ENCODE assay signal across 10 mouse cellular contexts in the genomic region with DNA sequence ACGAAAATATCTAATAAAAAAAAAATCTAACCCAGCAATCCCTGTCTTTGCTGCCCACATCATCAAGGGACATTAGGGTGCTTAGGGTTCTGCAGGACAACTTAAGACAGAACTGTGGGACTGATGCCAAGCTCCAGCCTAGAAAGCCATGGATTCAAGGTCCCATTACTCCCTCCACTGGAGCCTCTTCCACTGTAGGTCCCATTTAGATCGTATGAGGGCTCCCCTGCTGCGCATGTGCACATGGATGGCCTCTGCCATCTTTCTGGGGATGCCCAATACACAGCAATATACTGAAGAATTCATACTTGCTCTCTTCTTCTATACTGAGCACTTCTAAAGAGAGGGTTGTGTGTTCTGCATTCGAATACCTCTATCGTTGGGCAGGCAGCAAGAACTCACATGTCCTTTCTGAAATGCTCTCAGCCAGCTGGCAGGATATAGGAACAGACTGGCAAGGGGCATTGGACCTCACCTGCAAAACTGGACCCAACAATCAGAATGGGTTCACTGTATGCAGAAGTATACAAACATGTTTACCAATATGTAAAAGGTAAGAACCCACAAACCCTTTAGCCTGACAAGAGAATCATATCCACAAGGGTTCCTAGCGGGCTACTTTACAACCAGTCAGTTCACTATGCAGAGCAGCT. TPM values are rescaled to one million over a fixed set of nuclear protein-coding genes. Genes with fewer than 3 reads are reported as not detected.
DNase-seq lines count a peak whose midpoint lies in the region; ATAC-seq lines count a peak whose summit lies in the region.
"Had no signal": no experiment of that assay in that cellular context is flagged by ENCODE, and none has a peak within 500 bp of the region (broad histone marks: within the 10 kb centered on the region; RNA-seq: fewer than 3 reads in every experiment).

No protein-coding gene starts in this region.

- peak overlapping the region in 1 of 2 experiments; percentile 98; a peak in 2 of 4 replicates for H3K4me3 ChIP-seq in heart, embryonic 14.5 days (ENCODE audit: control insufficient read depth in 1 of 2, insufficient read depth in 1 of 2, low read depth in 1 of 2, low read length in 2 of 2)
- H3K4me3 ChIP-seq in hindbrain, embryonic 10.5 days = peak overlapping the region; percentile 100
- H3K4me3 ChIP-seq in midbrain, embryonic 11.5 days (ENCODE audit: low read depth, low read length) = peak overlapping the region; percentile 94

- intact Hi-C loops in heart, postnatal 25 days (cut with DNase I) = loop anchor here (10.0 kb wide), 1 partner anchor 735 kb away; a partner anchor contains a TSS

- no peak for DNase-seq in heart, postnatal 25 days (ENCODE audit: low spot score)
- DNase-seq in cerebellum, adult 9-10 months = peak; percentile 67
- DNase-seq in hindbrain, embryonic 10.5 days (ENCODE audit: low spot score) = no peak
- peak; percentile 77 for DNase-seq in midbrain, embryonic 11.5 days (ENCODE audit: low spot score, missing footprints)
- DNase-seq in urinary bladder, adult 18-20 months (ENCODE audit: low spot score in 2 of 2) = no peak
- DNase-seq in spleen, adult 18-20 months = no peak
- no peak for DNase-seq in frontal cortex, postnatal 14 days (ENCODE audit: low spot score in 2 of 2)

- ATAC-seq in heart, embryonic 14.5 days (ENCODE audit: insufficient number of reproducible peaks, insufficient read depth, low FRiP score, low read depth) = no peak
- ATAC-seq in midbrain, embryonic 11.5 days (ENCODE audit: low FRiP score) = no peak

- peak overlapping the region; percentile 83 for H3K4me2 ChIP-seq in heart, embryonic 14.5 days (ENCODE audit: low read length)
- H3K4me2 ChIP-seq in midbrain, embryonic 11.5 days = peak overlapping the region; percentile 71

- peaks cover 11 to 25% of the 10 kb centered on the region in 2 experiments for H3K4me1 ChIP-seq in heart, embryonic 14.5 days (ENCODE audit: control insufficient read depth in 2 of 2, insufficient read depth in 2 of 2, low read length in 2 of 2)
- H3K4me1 ChIP-seq in hindbrain, embryonic 10.5 days (replicated peaks) = peaks cover 27% of the 10 kb centered on the region
- H3K4me1 ChIP-seq in midbrain, embryonic 11.5 days (ENCODE audit: control insufficient read depth, insufficient read depth, low read length) = peaks cover 16% of the 10 kb centered on the region

- 82% methylated on average over 6 of the region's 6 CpGs for WGBS in heart, embryonic 14.5 days
- 85% methylated on average over 6 of the region's 6 CpGs for WGBS in hindbrain, embryonic 10.5 days
- 85% methylated on average over 6 of the region's 6 CpGs for WGBS in midbrain, embryonic 11.5 days

- H3K9me3 ChIP-seq in heart, embryonic 14.5 days (ENCODE audit: control insufficient read depth, low read length) = no peaks in the 10 kb centered on the region
- H3K9me3 ChIP-seq in hindbrain, embryonic 10.5 days = no peaks in the 10 kb centered on the region
- H3K9me3 ChIP-seq in midbrain, embryonic 11.5 days (ENCODE audit: control insufficient read depth, low read length) = no peaks in the 10 kb centered on the region

- no peaks in the 10 kb centered on the region for H3K27me3 ChIP-seq in heart, embryonic 14.5 days (ENCODE audit: control insufficient read depth, insufficient read depth, low read length)
- H3K27me3 ChIP-seq in hindbrain, embryonic 10.5 days (ENCODE audit: insufficient read depth, poor library complexity, severe bottlenecking) = no peaks in the 10 kb centered on the region
- no peaks in the 10 kb centered on the region for H3K27me3 ChIP-seq in midbrain, embryonic 11.5 days (ENCODE audit: control insufficient read depth, insufficient read depth, low read length)

- H3K36me3 ChIP-seq in heart, embryonic 14.5 days (ENCODE audit: control insufficient read depth, insufficient read depth, low read length) = 0 out of 2 replicates have a peak, but pooled peaks cover 6% of the 10 kb centered on the region
- H3K36me3 ChIP-seq in hindbrain, embryonic 10.5 days = peaks cover 20% of the 10 kb centered on the region
- H3K36me3 ChIP-seq in midbrain, embryonic 11.5 days (ENCODE audit: control insufficient read depth, insufficient read depth, low read length) = no peaks in the 10 kb centered on the region

- H3K9ac ChIP-seq in heart, embryonic 14.5 days (ENCODE audit: low read length) = no peak overlapping the region
- H3K9ac ChIP-seq in midbrain, embryonic 11.5 days (ENCODE audit: low read length) = peak overlapping the region; percentile 99

- no peak overlapping the region for H3K27ac ChIP-seq in heart, embryonic 14.5 days (replicated peaks in 1 of 2; ENCODE audit: control insufficient read depth in 1 of 2, insufficient read depth in 1 of 2, low read depth in 2 of 2, low read length in 2 of 2)
- H3K27ac ChIP-seq in hindbrain, embryonic 10.5 days = peak overlapping the region; percentile 99
- no peak overlapping the region for H3K27ac ChIP-seq in midbrain, embryonic 11.5 days (ENCODE audit: low read depth, low read length)

RNA-seq across cellular contexts. Expression of a gene that starts 1.7 kb away (rescaled TPM):
- 0.39 TPM in 1 of 2 replicates, not detected in the other for polyA plus RNA-seq in heart, embryonic 14.5 days (2014; fragmentation: Nextera tagmentation; extraction: Ambion mirVana)
- total RNA-seq in heart, postnatal 25 days (2021) = under 1 TPM; 0.17 to 0.68 TPM
- 0.14 and 0.20 TPM in 2 replicates for polyA plus RNA-seq in hindbrain, embryonic 10.5 days (2016; fragmentation: Nextera tagmentation; extraction: Ambion mirVana)
- 0.16 and 0.25 TPM in 2 replicates for polyA plus RNA-seq in midbrain, embryonic 11.5 days (2014; fragmentation: Nextera tagmentation; extraction: Ambion mirVana)

RNA-seq across cellular contexts. Expression of a gene that starts 4.2 kb away (rescaled TPM):
- polyA plus RNA-seq in heart, embryonic 14.5 days (2014; fragmentation: Nextera tagmentation; extraction: Ambion mirVana) = not detected in 2 replicates
- under 1 TPM; 0.05 to 0.11 TPM for total RNA-seq in heart, postnatal 25 days (2021)
- not detected in 2 replicates for polyA plus RNA-seq in hindbrain, embryonic 10.5 days (2016; fragmentation: Nextera tagmentation; extraction: Ambion mirVana)
- polyA plus RNA-seq in midbrain, embryonic 11.5 days (2014; fragmentation: Nextera tagmentation; extraction: Ambion mirVana) = not detected in 2 replicates

RNA-seq across cellular contexts. Expression of a gene that starts 8.5 kb away (rescaled TPM):
- polyA plus RNA-seq in heart, embryonic 14.5 days (2014; fragmentation: Nextera tagmentation; extraction: Ambion mirVana) = 45.1 and 49.7 TPM in 2 replicates
- total RNA-seq in heart, postnatal 25 days (2021) = 10 to 100 TPM; 46.5 to 49.5 TPM
- polyA plus RNA-seq in hindbrain, embryonic 10.5 days (2016; fragmentation: Nextera tagmentation; extraction: Ambion mirVana) = 96.0 and 100 TPM in 2 replicates
- polyA plus RNA-seq in midbrain, embryonic 11.5 days (2014; fragmentation: Nextera tagmentation; extraction: Ambion mirVana) = 74.2 and 83.3 TPM in 2 replicates

RNA-seq across cellular contexts. Expression of a gene that starts 8.6 kb away (rescaled TPM):
- not detected in 2 replicates for polyA plus RNA-seq in heart, embryonic 14.5 days (2014; fragmentation: Nextera tagmentation; extraction: Ambion mirVana)
- total RNA-seq in heart, postnatal 25 days (2021) = not detected
- polyA plus RNA-seq in hindbrain, embryonic 10.5 days (2016; fragmentation: Nextera tagmentation; extraction: Ambion mirVana) = not detected in 2 replicates
- polyA plus RNA-seq in midbrain, embryonic 11.5 days (2014; fragmentation: Nextera tagmentation; extraction: Ambion mirVana) = 0.15 TPM in 1 of 2 replicates, not detected in the other
- total RNA-seq: liver, adult 2 months had no signal
- polyA plus RNA-seq: liver, adult 2 months; thymus, postnatal 0 days had no signal

RNA-seq across cellular contexts. Expression of a gene that starts 21.3 kb away (rescaled TPM):
- 25.0 and 27.4 TPM in 2 replicates for polyA plus RNA-seq in heart, embryonic 14.5 days (2014; fragmentation: Nextera tagmentation; extraction: Ambion mirVana)
- total RNA-seq in heart, postnatal 25 days (2021) = 1 to 10 TPM; 8.7 to 9.3 TPM
- polyA plus RNA-seq in hindbrain, embryonic 10.5 days (2016; fragmentation: Nextera tagmentation; extraction: Ambion mirVana) = 54.5 and 57.4 TPM in 2 replicates
- 39.4 and 41.4 TPM in 2 replicates for polyA plus RNA-seq in midbrain, embryonic 11.5 days (2014; fragmentation: Nextera tagmentation; extraction: Ambion mirVana)

Comparison
In these comparisons a context has a peak if more than half of its experiments do, and no peak if none do; other contexts are left out.
1. DNase-seq: peak in cerebellum, adult 9-10 months (single experiment) and midbrain, embryonic 11.5 days (single experiment); none in heart, postnatal 25 days (single experiment), hindbrain, embryonic 10.5 days (single experiment), urinary bladder, adult 18-20 months (0 of 2), spleen, adult 18-20 months (0 of 2) and frontal cortex, postnatal 14 days (0 of 2).